Mouse (Mus musculus): ENCODE measurements at regions not wholly inside any gene's neighbourhood (a gene's known extent, or its start where the extent isn't known, plus 50 kb on each side); places are given as distances from the start of the nearest gene placed in this dataset.

DNA sequence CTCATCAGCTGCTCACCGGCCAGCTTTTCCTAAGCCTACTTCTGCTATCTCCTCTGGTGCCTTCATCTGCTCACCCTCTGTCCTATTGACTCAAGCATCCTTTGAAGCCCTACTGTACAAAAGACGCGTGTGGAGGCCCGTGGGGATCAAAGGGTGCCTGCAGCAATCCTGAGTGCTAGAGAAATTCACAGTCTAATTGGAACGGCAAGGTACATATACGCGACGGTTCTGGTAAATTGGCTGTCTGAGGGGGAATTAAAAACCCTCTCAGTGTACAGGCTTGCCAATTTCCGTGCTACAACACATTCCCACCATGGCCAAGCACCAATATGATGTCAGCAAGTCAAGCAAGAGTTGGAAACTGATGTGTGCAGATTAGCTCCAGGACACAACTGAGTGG, 71.5 kb upstream of the Rgma start:
- H3K27me3 ChIP-seq (ENCODE audit: insufficient read depth, low read length) = no peaks in the 10 kb centered on the region
- no peak overlapping the region for H3K9ac ChIP-seq
- DNase-seq = no peak
- no peak overlapping the region for H3K27ac ChIP-seq (ENCODE audit: low read depth)
- no peak for TF ChIP-seq CTCF (IDR thresholded peaks at IDR 0.05; ENCODE audit: low read depth)
- H3K4me3 ChIP-seq (ENCODE audit: low read depth, low read length) = no peak overlapping the region
- peaks cover 4% of the 10 kb centered on the region; the same call in 1 of the 2 replicates for H3K4me1 ChIP-seq (ENCODE audit: insufficient read depth)
- no peak for ATAC-seq (ENCODE audit: insufficient read depth)
- no peaks in the 10 kb centered on the region for H3K9me3 ChIP-seq (ENCODE audit: low read depth, low read length)
- H3K4me2 ChIP-seq = no peak overlapping the region
- no peaks in the 10 kb centered on the region for H3K36me3 ChIP-seq (ENCODE audit: insufficient read depth)
- 49% methylated on average over 9 of the region's 9 CpGs for WGBS

DNA sequence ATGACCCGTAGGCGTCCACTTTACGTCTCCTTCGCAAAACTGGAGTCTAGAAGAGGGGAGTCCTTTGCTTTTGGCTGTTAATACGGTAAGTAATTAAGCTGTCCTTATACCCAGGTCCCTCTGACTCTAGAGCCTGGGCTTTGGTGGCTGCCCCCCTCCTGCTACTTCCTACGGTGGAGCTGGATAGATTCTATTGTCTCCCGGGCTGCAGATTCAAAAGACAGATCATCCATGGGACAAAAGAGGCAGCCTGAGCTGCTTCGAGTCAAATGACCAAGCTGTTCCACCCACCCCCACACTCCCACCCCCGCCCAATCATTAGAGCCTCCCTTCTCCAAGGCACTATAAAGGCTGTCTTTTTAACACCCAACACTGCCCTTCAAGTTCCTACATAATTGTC, 70.5 kb upstream of the Rgma start:
- Histone ChIP-seq H3K9ac (no peak overlapping the region), H3K36me3 (ENCODE audit: insufficient read depth) (no peaks in the 10 kb centered on the region), H3K27me3 (ENCODE audit: insufficient read depth, low read length) (no peaks in the 10 kb centered on the region), H3K27ac (ENCODE audit: low read depth) (no peak overlapping the region), H3K4me1 (ENCODE audit: insufficient read depth) (peaks cover 4% of the 10 kb centered on the region; the same call in 1 of the 2 replicates), H3K4me3 (ENCODE audit: low read depth, low read length) (no peak overlapping the region), H3K4me2 (peak overlapping the region; percentile 3; the same call in 1 of the 2 replicates), H3K9me3 (ENCODE audit: low read depth, low read length) (no peaks in the 10 kb centered on the region)
- no peak for TF ChIP-seq CTCF (IDR thresholded peaks at IDR 0.05; ENCODE audit: low read depth)
- 33% methylated on average over 9 of the region's 9 CpGs for WGBS
- ATAC-seq (ENCODE audit: insufficient read depth) (no peak; the same call in 1 of the 2 replicates), DNase-seq (no peak)

DNA sequence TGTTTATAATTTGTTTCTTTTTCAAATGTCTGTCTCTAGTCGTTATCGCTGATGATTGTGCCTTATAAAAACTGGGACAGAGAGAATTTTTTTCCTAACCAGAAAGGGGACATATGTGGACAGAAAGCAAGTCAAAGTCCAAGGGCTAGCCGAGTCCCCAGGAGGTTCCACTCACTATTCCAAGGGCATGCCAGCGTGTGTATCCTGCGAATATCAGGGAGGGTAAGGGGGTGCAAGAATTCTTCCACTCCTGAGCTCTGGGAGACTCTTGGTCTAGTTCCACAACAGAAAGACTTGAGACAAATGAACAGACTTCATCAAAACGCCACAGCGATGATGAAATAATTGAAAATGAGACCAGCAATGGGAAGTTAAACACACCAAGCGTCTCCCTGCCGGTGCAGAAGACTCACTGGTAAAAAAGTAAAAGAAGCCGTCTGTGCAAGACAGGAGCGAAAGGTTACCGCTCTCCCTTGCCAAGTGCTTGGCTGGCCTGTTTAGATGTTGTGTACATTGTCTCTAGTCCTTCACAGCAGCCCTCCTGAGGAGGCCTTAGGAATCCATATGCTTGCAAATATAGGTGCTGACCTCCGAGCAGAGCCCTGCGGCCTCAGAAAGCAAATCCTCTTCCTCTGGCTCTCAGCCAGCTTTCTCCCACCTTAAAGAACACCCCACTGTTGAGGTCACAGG, 69.9 kb upstream of the Rgma start:
- Histone ChIP-seq H3K4me1 (ENCODE audit: insufficient read depth) (peaks cover 4% of the 10 kb centered on the region; the same call in 1 of the 2 replicates), H3K27me3 (ENCODE audit: insufficient read depth, low read length) (no peaks in the 10 kb centered on the region), H3K9ac (no peak overlapping the region), H3K4me3 (ENCODE audit: low read depth, low read length) (no peak overlapping the region), H3K9me3 (ENCODE audit: low read depth, low read length) (no peaks in the 10 kb centered on the region), H3K36me3 (ENCODE audit: insufficient read depth) (no peaks in the 10 kb centered on the region), H3K4me2 (no peak overlapping the region), H3K27ac (ENCODE audit: low read depth) (no peak overlapping the region)
- WGBS = 19% methylated on average over 14 of the region's 14 CpGs
- TF ChIP-seq CTCF (IDR thresholded peaks at IDR 0.05; ENCODE audit: low read depth) = no peak
- DNase-seq (no peak), ATAC-seq (ENCODE audit: insufficient read depth) (no peak)

DNA sequence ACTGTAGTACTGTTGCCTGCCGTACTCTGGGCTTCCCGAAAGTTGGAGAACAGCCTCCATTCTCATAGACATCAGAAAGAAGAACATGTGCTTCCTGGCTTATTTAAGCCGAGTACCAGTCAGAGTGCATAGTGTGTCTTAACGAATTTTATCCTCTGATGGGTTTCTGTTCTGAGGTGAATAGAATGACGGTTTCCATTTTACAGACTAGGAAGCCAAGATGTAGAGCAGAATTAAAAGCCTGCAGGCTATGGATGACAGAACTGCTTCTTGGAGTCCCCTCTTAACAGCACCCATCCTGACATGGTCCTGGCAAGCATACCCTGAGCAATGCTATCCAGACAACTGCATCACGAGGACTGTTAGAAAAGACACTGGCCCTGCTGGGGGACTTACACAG, 69.0 kb upstream of the Rgma start:
- 67% methylated on average over 6 of the region's 6 CpGs for WGBS
- TF ChIP-seq CTCF (IDR thresholded peaks at IDR 0.05; ENCODE audit: low read depth) = no peak
- no peaks in the 10 kb centered on the region for H3K27me3 ChIP-seq (ENCODE audit: insufficient read depth, low read length)

DNA sequence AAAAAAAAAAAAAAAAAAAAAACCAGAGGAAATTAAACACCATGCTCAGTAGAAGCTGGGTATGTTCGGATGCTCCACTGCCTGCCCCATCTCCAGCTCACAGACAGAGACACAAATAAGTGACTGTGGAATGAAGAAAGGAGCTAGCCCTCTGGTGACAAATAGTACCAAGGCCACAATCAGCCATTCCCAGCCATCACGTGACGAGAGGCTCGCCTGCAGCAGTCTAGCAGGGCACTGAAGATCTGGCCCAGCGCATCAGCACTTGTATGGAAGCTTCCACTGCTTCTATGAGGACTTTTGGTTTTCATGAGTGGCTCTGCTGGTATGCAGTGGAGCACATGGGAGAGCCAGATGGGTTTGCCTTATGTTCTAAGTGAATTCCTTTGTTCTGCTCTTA, 68.6 kb upstream of the Rgma start:
- Histone ChIP-seq H3K4me1 (ENCODE audit: insufficient read depth) (peaks cover 4% of the 10 kb centered on the region; the same call in 1 of the 2 replicates), H3K4me2 (no peak overlapping the region), H3K27ac (ENCODE audit: low read depth) (no peak overlapping the region), H3K9me3 (ENCODE audit: low read depth, low read length) (no peaks in the 10 kb centered on the region), H3K27me3 (ENCODE audit: insufficient read depth, low read length) (no peaks in the 10 kb centered on the region), H3K36me3 (ENCODE audit: insufficient read depth) (no peaks in the 10 kb centered on the region), H3K4me3 (ENCODE audit: low read depth, low read length) (no peak overlapping the region), H3K9ac (no peak overlapping the region)
- ATAC-seq (ENCODE audit: insufficient read depth) (no peak), DNase-seq (no peak)
- WGBS = 65% methylated on average over 5 of the region's 5 CpGs
- no peak for TF ChIP-seq CTCF (IDR thresholded peaks at IDR 0.05; ENCODE audit: low read depth)

More for the DNA sequence above, 69.0 kb upstream of the Rgma start:
- no peak for ATAC-seq (ENCODE audit: insufficient read depth)
- Histone ChIP-seq H3K9me3 (ENCODE audit: low read depth, low read length) (no peaks in the 10 kb centered on the region), H3K27ac (ENCODE audit: low read depth) (no peak overlapping the region), H3K9ac (no peak overlapping the region), H3K4me3 (ENCODE audit: low read depth, low read length) (no peak overlapping the region), H3K36me3 (ENCODE audit: insufficient read depth) (no peaks in the 10 kb centered on the region), H3K4me2 (no peak overlapping the region), H3K4me1 (ENCODE audit: insufficient read depth) (peaks cover 4% of the 10 kb centered on the region; the same call in 1 of the 2 replicates)
- DNase-seq = no peak

DNA sequence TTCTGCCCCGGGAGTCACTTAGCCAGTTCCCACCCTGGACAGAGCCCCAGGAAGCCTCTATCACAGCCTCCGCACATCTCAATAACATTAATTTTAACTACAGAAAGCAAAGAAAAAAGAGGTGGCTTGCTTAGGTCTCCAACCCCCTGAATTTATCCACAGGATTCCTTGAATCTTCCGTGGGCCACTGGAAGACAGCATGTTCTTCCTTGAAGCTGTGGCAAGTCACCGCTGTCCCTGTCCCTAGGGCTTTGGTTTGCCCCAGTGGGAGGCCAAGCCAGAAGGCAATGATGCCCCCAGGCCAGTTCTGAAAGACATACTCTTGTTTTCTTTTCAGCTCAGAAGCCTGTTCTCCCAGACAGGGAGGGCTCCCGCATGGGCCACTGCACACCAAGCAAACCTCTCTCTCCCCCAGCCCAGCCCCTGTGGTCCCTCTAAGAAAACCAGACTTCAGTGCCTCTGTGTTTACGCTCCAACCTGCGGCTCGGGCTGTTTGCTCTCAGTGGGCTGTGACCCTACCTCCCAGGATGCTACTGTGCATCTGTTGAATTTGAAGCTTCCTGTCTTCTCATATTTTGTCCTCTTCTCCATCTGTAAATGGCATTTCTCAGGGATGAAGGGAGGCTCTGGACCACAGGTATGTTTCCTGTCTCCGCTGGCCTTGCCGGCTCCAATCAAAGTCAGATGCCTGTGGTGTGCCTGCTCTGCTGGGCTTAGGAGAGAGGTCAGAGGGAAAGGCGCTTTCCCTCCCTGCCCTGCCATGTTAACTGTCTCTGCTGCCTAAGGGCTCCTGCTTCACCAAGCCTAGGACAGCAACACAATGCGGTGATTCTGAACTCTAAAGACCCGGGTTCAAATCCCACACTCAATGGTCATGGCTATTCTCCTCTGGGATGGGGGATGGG, 67.5 kb upstream of the Rgma start:
- DNase-seq = no peak
- no peaks in the 10 kb centered on the region for H3K9me3 ChIP-seq (ENCODE audit: low read depth, low read length)
- 42% methylated on average over 13 of the region's 13 CpGs for WGBS

DNA sequence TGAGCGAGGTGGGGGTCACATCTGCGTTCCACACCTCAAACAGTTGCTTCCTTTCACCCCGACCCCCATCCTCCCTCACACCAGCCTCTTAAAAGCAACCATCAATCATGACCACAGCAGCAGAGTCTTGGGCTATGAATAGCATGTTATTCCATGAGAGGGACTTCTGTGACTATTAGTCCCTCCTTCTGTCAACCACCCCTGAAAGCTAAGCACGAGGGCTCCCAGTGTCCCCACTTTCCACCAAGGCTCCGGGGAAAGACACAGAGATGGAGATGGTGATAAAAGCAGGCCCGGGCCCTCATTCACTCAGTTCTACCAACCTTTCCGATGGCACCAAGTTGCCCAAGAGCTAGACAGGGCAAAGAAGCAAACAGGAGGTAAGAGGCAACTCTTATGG, 66.3 kb upstream of the Rgma start:
- no peak for ATAC-seq (ENCODE audit: insufficient read depth)
- H3K4me1 ChIP-seq (ENCODE audit: insufficient read depth) = peaks cover 4% of the 10 kb centered on the region; the same call in 1 of the 2 replicates
- TF ChIP-seq CTCF (IDR thresholded peaks at IDR 0.05; ENCODE audit: low read depth) = no peak
- H3K27ac ChIP-seq (ENCODE audit: low read depth) = no peak overlapping the region
- H3K27me3 ChIP-seq (ENCODE audit: insufficient read depth, low read length) = no peaks in the 10 kb centered on the region
- DNase-seq = no peak
- no peak overlapping the region for H3K4me2 ChIP-seq
- no peaks in the 10 kb centered on the region for H3K9me3 ChIP-seq (ENCODE audit: low read depth, low read length)
- H3K36me3 ChIP-seq (ENCODE audit: insufficient read depth) = no peaks in the 10 kb centered on the region
- no peak overlapping the region for H3K4me3 ChIP-seq (ENCODE audit: low read depth, low read length)
- WGBS = 40% methylated on average over 7 of the region's 7 CpGs
- H3K9ac ChIP-seq = no peak overlapping the region

More for the DNA sequence above, 67.5 kb upstream of the Rgma start:
- Histone ChIP-seq H3K36me3 (ENCODE audit: insufficient read depth) (no peaks in the 10 kb centered on the region), H3K9ac (no peak overlapping the region), H3K27me3 (ENCODE audit: insufficient read depth, low read length) (no peaks in the 10 kb centered on the region), H3K4me2 (no peak overlapping the region), H3K27ac (ENCODE audit: low read depth) (no peak overlapping the region), H3K4me1 (ENCODE audit: insufficient read depth) (peaks cover 4% of the 10 kb centered on the region; the same call in 1 of the 2 replicates), H3K4me3 (ENCODE audit: low read depth, low read length) (no peak overlapping the region)
- TF ChIP-seq CTCF (IDR thresholded peaks at IDR 0.05; ENCODE audit: low read depth) = no peak
- no peak for ATAC-seq (ENCODE audit: insufficient read depth)

Measured in lung, embryonic 14.5 days (tissue).